Mouse (Mus musculus): ENCODE data around the gene Aqp3. TPM values are rescaled to one million over a fixed set of nuclear protein-coding genes. Genes with fewer than 3 reads are reported as not detected.

Gene Aqp3
- polyA plus RNA-seq (2014; fragmentation: Nextera tagmentation; extraction: Ambion mirVana): 0.24 and 0.51 TPM in 2 replicates

- DNase-seq: peak; percentile 62
- peak; percentile 28; the same call in 1 of the 2 replicates for TF ChIP-seq CTCF (IDR thresholded peaks at IDR 0.05; ENCODE audit: low read depth)
These were observed at the start of gene Aqp3 for GRCm38 (mm10) chr4:41097871-41098576. Gene Aqp3 (minus strand): TSS chr4:41098183.

GRCm38 (mm10) chr4:41142601-41143000 is 44.6 kb upstream of the Aqp3 start:
- WGBS: 83% methylated on average over 2 of the region's 2 CpGs
- no peaks in the 10 kb centered on the region for H3K4me1 ChIP-seq (ENCODE audit: insufficient read depth)
- H3K9me3 ChIP-seq (ENCODE audit: low read depth, low read length): no peaks in the 10 kb centered on the region
- no peak overlapping the region for H3K27ac ChIP-seq (ENCODE audit: low read depth)
- H3K9ac ChIP-seq: no peak overlapping the region
- no peak overlapping the region for H3K4me3 ChIP-seq (ENCODE audit: low read depth, low read length)
- H3K36me3 ChIP-seq (ENCODE audit: insufficient read depth): peaks cover 38% of the 10 kb centered on the region; the same call in 1 of the 2 replicates
- ATAC-seq (ENCODE audit: insufficient read depth) (no peak), DNase-seq (no peak)
- H3K4me2 ChIP-seq: no peak overlapping the region
- no peaks in the 10 kb centered on the region for H3K27me3 ChIP-seq (ENCODE audit: insufficient read depth, low read length)
- no peak for TF ChIP-seq CTCF (IDR thresholded peaks at IDR 0.05; ENCODE audit: low read depth)

More at GRCm38 (mm10) chr4:41097871-41098576, at the start of gene Aqp3:
- Histone ChIP-seq H3K4me3 (ENCODE audit: low read depth, low read length) (peak within 1 kb of the TSS; percentile 36), H3K27me3 (ENCODE audit: insufficient read depth, low read length) (peaks cover 21% of the 10 kb centered on the region), H3K4me1 (ENCODE audit: insufficient read depth) (peaks cover 11% of the 10 kb centered on the region; the same call in 1 of the 2 replicates), H3K9me3 (ENCODE audit: low read depth, low read length) (no peaks in the 10 kb centered on the region), H3K4me2 (peak within 1 kb of the TSS; percentile 77), H3K36me3 (ENCODE audit: insufficient read depth) (no peaks in the 10 kb centered on the region), H3K27ac (ENCODE audit: low read depth) (no peak within 1 kb of the TSS), H3K9ac (peak within 1 kb of the TSS; percentile 40; the same call in 1 of the 2 replicates)
- ATAC-seq (ENCODE audit: insufficient read depth): peak; percentile 33; the same call in 1 of the 2 replicates
- under 1% methylated on average over 41 of the region's 42 CpGs for WGBS

GRCm38 (mm10) chr4:41140174-41140875 is 42.3 kb upstream of the Aqp3 start:
- Histone ChIP-seq H3K9me3 (ENCODE audit: low read depth, low read length) (no peaks in the 10 kb centered on the region), H3K4me2 (no peak overlapping the region), H3K4me1 (ENCODE audit: insufficient read depth) (no peaks in the 10 kb centered on the region), H3K9ac (no peak overlapping the region), H3K27ac (ENCODE audit: low read depth) (no peak overlapping the region), H3K27me3 (ENCODE audit: insufficient read depth, low read length) (no peaks in the 10 kb centered on the region), H3K4me3 (ENCODE audit: low read depth, low read length) (no peak overlapping the region), H3K36me3 (ENCODE audit: insufficient read depth) (peaks cover 38% of the 10 kb centered on the region; the same call in 1 of the 2 replicates)
- 89% methylated on average over 6 of the region's 6 CpGs for WGBS
- no peak for ATAC-seq (ENCODE audit: insufficient read depth)
- no peak for DNase-seq
- no peak for TF ChIP-seq CTCF (IDR thresholded peaks at IDR 0.05; ENCODE audit: low read depth)

- Histone ChIP-seq H3K4me1 (ENCODE audit: insufficient read depth) (no peaks in the 10 kb centered on the region), H3K36me3 (ENCODE audit: insufficient read depth) (peaks cover 24% of the 10 kb centered on the region; the same call in 1 of the 2 replicates), H3K4me2 (peak overlapping the region; percentile 75), H3K9ac (peak overlapping the region; percentile 100), H3K27ac (ENCODE audit: low read depth) (peak overlapping the region; percentile 99), H3K4me3 (ENCODE audit: low read depth, low read length) (peak overlapping the region; percentile 94), H3K9me3 (ENCODE audit: low read depth, low read length) (no peaks in the 10 kb centered on the region), H3K27me3 (ENCODE audit: insufficient read depth, low read length) (no peaks in the 10 kb centered on the region)
- no peak for TF ChIP-seq CTCF (IDR thresholded peaks at IDR 0.05; ENCODE audit: low read depth)
- WGBS: 0% methylated on average over 8 of the region's 8 CpGs
- ATAC-seq (ENCODE audit: insufficient read depth) (no peak), DNase-seq (peak; percentile 34)
These were observed 38.8 kb upstream of the Aqp3 start for GRCm38 (mm10) chr4:41136811-41137210.

GRCm38 (mm10) chr4:41136454-41136805 is 38.4 kb upstream of the Aqp3 start:
- no peaks in the 10 kb centered on the region for H3K27me3 ChIP-seq (ENCODE audit: insufficient read depth, low read length)
- WGBS: 0% methylated on average over 4 of the region's 4 CpGs
- DNase-seq (no peak), ATAC-seq (ENCODE audit: insufficient read depth) (peak; percentile 18)
- peaks cover 24% of the 10 kb centered on the region; the same call in 1 of the 2 replicates for H3K36me3 ChIP-seq (ENCODE audit: insufficient read depth)
- H3K27ac ChIP-seq (ENCODE audit: low read depth): peak overlapping the region; percentile 99
- peak overlapping the region; percentile 100 for H3K9ac ChIP-seq
- H3K4me2 ChIP-seq: peak overlapping the region; percentile 75
- no peaks in the 10 kb centered on the region for H3K9me3 ChIP-seq (ENCODE audit: low read depth, low read length)
- TF ChIP-seq CTCF (IDR thresholded peaks at IDR 0.05; ENCODE audit: low read depth): no peak
- H3K4me1 ChIP-seq (ENCODE audit: insufficient read depth): no peaks in the 10 kb centered on the region
- peak overlapping the region; percentile 94 for H3K4me3 ChIP-seq (ENCODE audit: low read depth, low read length)

GRCm38 (mm10) chr4:41135711-41136453 is 37.9 kb upstream of the Aqp3 start, which contains the start of gene Ube2r2:
Gene Ube2r2 (plus strand): TSS chr4:41135743.
- H3K4me2 ChIP-seq: peak within 1 kb of the TSS; percentile 75
- peak; percentile 29; the same call in 1 of the 2 replicates for TF ChIP-seq CTCF (IDR thresholded peaks at IDR 0.05; ENCODE audit: low read depth)
- no peaks in the 10 kb centered on the region for H3K4me1 ChIP-seq (ENCODE audit: insufficient read depth)
- peaks cover 20% of the 10 kb centered on the region; the same call in 1 of the 2 replicates for H3K36me3 ChIP-seq (ENCODE audit: insufficient read depth)
- under 1% methylated on average over 57 of the region's 65 CpGs for WGBS
- DNase-seq: peak; percentile 75
- peak within 1 kb of the TSS; percentile 94 for H3K4me3 ChIP-seq (ENCODE audit: low read depth, low read length)
- peak; percentile 85 for ATAC-seq (ENCODE audit: insufficient read depth)
- H3K9me3 ChIP-seq (ENCODE audit: low read depth, low read length): no peaks in the 10 kb centered on the region
- H3K27ac ChIP-seq (ENCODE audit: low read depth): peak within 1 kb of the TSS; percentile 99
- H3K27me3 ChIP-seq (ENCODE audit: insufficient read depth, low read length): no peaks in the 10 kb centered on the region
- peak within 1 kb of the TSS; percentile 100 for H3K9ac ChIP-seq

Data from lung, embryonic 14.5 days (tissue).